Mouse (Mus musculus): ENCODE measurements at regions not wholly inside any gene's neighbourhood (a gene's known extent, or its start where the extent isn't known, plus 50 kb on each side); places are given as distances from the start of the nearest gene placed in this dataset.
"Not testable (repeated sequence)": the region's sequence is repeated elsewhere in the genome, so short reads cannot be mapped to it uniquely, and the experiment has no call there.

DNA sequence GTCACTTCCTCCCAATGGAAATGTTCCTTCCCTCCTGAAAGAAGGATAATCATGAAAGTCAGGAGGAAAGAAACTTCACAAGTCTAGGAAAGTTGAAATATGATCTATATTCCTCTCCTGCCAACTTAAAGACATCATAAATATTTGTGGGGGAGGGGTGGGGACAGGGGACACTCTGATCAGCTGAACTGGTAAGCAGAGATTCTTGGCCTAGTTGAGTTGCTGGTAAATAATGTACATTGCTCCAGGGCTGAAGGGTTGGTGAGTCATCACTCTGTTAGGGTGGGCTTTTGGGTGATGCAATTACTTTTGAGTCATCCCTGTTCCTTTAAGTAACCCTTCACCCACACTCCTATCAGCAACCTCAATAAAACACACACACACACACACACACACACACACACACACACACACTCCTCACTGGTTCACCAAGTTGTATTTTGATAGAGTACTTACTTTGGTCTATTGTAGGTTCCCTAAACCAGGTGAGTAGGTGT lies 56.0 kb downstream of the Ccdc71l start:
- DNase-seq (ENCODE audit: low spot score in 2 of 2), result no peak
- intact Hi-C loops (cut with DNase I), result no loop called here

DNA sequence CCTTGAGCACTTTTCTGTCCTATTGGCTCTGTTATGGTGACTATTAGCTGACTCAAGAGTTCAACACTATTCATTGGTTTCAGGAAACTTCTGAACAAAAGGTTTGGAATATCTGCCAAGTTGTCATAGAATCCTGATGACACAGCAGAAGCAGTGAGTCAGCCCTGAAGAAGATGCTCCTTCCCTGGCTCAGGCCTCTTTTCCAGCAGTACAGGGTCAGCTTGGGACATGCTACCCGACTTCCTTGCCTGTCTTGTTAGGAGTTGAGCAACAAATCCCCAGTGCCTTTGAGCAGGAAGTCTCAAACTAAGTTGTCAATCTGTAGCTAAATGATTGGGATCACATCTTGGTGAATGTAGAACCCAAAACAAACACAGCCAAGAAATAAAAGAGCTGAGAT lies 56.6 kb downstream of the Ccdc71l start:
- intact Hi-C loops (cut with DNase I), result no loop called here
- no peak for DNase-seq (ENCODE audit: low spot score in 2 of 2)

DNA sequence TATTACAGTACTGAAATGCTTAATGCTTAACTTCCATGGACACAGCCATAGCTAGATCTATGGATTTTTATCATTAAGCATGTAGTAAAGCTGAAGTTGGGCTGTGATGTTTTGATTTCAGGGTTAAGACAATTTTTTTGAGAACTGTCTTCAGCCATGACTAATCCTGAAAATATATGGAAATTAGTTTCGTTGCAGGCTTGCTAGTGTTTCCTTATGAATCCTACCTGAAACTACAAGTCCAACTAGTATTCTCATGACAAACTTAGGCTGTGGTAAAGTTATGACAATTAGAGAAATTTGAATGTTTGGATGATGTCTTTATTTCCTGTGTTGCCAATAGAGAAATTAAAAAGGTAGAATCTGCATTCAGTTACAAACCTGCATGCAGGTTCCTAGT lies 59.7 kb downstream of the Ccdc71l start:
- DNase-seq (ENCODE audit: low spot score in 2 of 2), result no peak
- intact Hi-C loops (cut with DNase I), result no loop called here

DNA sequence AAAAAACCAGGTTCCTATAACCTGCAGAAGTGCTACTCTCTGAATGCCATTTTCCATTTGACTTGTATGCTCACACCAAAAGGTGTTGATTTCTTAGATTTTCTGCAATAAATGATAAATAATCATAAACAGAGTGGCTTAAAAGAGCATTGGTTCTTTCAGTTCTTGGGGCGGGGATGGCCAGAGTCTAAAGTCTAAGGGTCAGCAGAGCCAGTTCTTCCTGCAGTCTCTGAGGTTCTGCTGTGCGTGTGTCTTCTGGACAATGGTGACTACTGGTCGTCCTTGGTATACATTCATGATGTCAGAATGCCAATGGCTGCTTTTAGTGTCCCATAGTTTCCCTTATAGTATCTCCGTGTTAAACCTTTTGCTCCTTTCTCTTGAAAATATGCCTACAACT lies 66.3 kb downstream of the Ccdc71l start:
- DNase-seq (ENCODE audit: low spot score in 2 of 2), result no peak
- intact Hi-C loops (cut with DNase I), result no loop called here

DNA sequence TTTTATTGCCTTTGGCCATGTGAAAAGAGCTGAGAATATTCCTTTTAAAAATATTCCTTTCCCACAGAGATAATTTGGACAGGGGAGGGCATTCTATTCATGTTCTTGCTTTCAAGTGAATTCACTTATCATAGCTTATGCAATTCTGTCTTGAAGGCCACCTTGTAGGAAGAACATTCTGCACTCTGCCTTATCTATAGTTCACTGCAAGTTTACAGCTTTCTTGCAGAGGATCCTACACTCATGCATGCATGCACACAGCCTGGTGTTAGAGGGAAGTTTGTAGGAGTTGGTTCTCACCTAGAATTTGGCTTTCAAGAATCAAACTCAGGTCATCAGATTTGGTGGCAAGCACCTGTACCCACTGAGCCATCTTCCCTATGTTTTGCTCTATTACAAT lies 67.4 kb downstream of the Ccdc71l start:
- no peak for DNase-seq (ENCODE audit: low spot score in 2 of 2)
- intact Hi-C loops (cut with DNase I), result no loop called here

GRCm38 (mm10) chr12:32449373-32449772 lies 70.9 kb downstream of the Ccdc71l start:
- no peak for DNase-seq (ENCODE audit: low spot score in 2 of 2)
- intact Hi-C loops (cut with DNase I), result no loop called here

- intact Hi-C loops (cut with DNase I), result no loop called here
- no peak for DNase-seq (ENCODE audit: low spot score in 2 of 2)
These were observed 72.7 kb downstream of the Ccdc71l start for GRCm38 (mm10) chr12:32451226-32451625.

DNA sequence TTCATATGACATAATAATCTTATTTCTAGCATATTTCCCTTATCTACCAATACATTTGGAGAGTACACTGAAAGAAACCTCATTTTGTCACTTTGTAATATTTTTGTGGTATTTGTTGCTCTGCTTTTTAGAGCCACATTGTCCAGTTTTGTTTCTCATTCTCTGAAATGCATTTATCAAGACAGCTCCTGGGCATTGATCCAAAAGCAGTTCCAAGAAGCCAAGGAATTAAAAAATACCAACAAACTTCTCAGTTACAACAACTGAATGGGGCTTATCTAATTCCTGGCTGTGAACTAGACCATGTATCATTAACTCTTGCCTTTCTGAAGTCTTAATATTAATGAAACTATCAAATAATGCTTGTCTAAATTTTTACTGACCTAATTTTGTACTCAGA lies 76.3 kb downstream of the Ccdc71l start:
- peak; percentile 21 to 28 for DNase-seq (ENCODE audit: low spot score in 2 of 2)
- intact Hi-C loops (cut with DNase I), result no loop called here

DNA sequence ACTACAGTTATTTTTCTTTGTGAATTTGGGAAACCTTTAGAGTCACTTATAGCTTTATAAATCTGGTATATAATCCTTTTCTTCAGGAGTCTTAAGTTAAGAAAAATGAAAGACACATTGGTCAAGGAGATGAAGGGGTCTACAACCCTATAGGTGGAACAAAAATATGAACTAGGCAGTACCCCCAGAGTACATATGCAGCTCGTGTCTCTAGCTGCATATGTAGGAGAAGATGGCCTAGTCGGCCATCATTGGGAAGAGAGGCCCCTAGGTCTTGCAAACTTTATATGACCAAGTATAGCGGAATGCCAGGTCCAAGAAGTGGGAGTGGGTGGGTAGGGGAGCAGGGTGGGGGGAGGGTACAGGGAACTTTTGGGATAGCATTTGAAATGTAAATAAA lies 76.7 kb downstream of the Ccdc71l start:
- DNase-seq (ENCODE audit: low spot score in 2 of 2); intact Hi-C loops (cut with DNase I): not testable (repeated sequence)

GRCm38 (mm10) chr12:32455913-32456312 lies 77.4 kb downstream of the Ccdc71l start:
- intact Hi-C loops (cut with DNase I), result no loop called here
- DNase-seq (ENCODE audit: low spot score in 2 of 2), result no peak

DNA sequence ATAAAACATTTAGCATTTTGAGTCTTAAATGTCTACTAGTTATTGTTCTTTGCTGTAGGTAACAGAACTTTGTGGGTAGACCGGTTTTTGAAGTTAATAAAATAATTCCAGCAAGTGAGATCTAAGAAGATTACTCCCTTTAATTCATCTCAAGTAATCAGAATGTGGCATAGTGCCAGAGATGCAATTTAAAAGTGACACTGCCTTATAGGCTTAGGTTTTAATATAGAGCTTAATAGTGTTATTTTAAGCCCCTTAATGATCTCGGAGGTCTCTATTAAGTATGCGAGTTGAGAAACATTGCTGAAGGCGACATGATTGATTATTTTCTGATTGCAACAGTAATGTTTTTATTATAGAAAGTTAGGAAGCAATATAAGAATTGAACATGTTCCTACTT lies 78.3 kb downstream of the Ccdc71l start:
- DNase-seq (ENCODE audit: low spot score in 2 of 2), result no peak
- intact Hi-C loops (cut with DNase I), result no loop called here

DNA sequence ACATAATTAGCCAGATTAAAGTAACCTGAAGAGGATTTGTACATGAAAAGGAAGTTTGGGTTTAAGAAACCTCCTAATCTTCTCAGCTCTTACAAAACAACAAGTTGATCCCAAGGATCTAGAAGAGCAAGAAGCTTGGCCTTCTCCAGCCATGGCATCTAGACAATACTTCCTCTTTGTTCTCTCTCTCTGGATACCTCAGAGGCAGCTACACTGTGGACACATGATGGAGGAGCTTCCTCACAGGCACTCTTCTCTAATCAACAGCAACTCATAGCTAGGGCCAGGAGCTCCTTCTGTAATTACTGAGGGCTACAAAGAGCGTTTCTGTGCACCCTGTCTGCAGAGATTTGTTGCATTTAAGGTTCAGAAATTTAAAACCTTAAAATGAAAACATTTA lies 79.9 kb downstream of the Ccdc71l start:
- no peak for DNase-seq (ENCODE audit: low spot score in 2 of 2)
- intact Hi-C loops (cut with DNase I), result no loop called here

DNA sequence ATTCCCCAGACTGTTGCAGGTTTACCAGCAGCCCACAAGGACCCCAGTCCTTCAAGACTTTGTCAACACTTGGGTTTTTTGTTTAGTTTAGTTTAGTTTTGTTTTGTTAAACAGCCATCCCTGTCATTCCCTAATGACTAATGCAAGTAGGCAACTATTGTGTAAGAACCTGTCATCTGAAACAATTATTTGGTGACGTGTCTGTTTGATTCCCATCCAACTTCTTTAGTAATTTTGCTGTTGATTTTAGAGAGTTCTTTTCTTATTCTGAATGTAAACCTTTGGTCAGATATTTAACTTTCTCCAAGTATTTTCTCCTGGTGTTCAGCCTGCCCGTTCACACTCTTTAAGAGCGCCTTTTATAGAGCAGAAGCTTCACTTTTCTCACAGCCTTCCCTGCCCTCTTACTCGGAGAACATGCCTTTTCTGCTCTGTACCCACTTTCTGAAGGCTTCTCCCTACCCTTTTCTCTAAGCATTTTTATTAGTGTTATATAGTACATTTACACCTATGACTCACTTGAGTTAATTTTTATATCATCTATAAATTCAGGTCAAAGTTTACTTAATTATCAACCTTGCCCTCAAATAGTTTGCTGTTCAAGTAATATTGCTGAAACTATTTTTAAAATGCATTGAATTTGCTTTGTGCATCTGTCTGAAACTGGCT lies 82.0 kb downstream of the Ccdc71l start:
- intact Hi-C loops (cut with DNase I), result no loop called here
- DNase-seq (ENCODE audit: low spot score in 2 of 2), result no peak

GRCm38 (mm10) chr12:32465371-32465770 lies 86.9 kb downstream of the Ccdc71l start:
- DNase-seq (ENCODE audit: low spot score in 2 of 2), result peak; percentile 38 to 49
- intact Hi-C loops (cut with DNase I), result no loop called here

GRCm38 (mm10) chr12:32469863-32470262 lies 91.4 kb downstream of the Ccdc71l start:
- no peak for DNase-seq (ENCODE audit: low spot score in 2 of 2)
- intact Hi-C loops (cut with DNase I), result no loop called here

DNA sequence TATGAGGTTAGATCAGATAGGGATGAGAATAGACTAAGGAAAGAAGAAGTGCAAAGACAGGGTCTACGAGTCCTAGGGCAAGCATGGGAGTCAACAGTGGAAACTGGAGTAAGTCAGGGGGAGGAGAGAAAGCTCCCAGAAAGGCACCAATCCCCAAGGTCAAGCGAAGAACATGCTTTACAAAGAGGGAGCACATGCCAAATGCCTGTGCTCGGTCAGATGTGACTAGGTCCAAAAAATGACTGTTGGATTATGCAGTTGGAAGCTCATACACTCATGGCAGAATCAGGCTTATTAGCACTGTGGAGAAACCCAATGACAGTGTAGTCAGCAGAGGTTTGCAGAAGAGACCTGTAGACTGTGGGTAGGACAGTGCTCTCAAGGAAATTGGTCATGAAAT lies 100.9 kb downstream of the Ccdc71l start:
- intact Hi-C loops (cut with DNase I), result no loop called here
- DNase-seq (ENCODE audit: low spot score in 2 of 2), result no peak

GRCm38 (mm10) chr12:32480268-32480667 lies 101.8 kb downstream of the Ccdc71l start:
- intact Hi-C loops (cut with DNase I), result no loop called here
- DNase-seq (ENCODE audit: low spot score in 2 of 2), result no peak

DNA sequence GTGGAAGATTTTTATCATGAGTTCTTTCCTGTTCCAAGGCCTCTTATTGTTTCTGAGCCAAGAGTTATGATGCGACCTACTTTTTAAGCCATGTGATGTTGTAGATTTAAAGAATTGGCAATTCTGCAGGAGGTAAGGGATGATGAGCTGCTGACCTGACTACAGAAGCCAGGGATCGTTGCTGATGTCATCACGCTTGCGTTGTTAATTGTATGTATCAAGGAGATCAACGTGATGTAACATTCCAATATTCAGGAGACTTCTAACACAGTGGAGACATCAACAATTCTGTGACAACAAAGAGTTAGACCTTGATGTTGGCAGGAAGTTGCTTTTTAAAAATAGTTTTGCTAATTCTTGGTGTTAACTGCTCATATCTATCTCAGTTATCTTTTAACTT lies 102.5 kb downstream of the Ccdc71l start:
- intact Hi-C loops (cut with DNase I), result no loop called here
- no peak for DNase-seq (ENCODE audit: low spot score in 2 of 2)

- DNase-seq (ENCODE audit: low spot score in 2 of 2), result no peak
- intact Hi-C loops (cut with DNase I), result no loop called here
These were observed 103.8 kb downstream of the Ccdc71l start for GRCm38 (mm10) chr12:32482343-32482742.

GRCm38 (mm10) chr12:32482777-32483176 lies 104.3 kb downstream of the Ccdc71l start:
- intact Hi-C loops (cut with DNase I), result no loop called here
- no peak for DNase-seq (ENCODE audit: low spot score in 2 of 2)

DNA sequence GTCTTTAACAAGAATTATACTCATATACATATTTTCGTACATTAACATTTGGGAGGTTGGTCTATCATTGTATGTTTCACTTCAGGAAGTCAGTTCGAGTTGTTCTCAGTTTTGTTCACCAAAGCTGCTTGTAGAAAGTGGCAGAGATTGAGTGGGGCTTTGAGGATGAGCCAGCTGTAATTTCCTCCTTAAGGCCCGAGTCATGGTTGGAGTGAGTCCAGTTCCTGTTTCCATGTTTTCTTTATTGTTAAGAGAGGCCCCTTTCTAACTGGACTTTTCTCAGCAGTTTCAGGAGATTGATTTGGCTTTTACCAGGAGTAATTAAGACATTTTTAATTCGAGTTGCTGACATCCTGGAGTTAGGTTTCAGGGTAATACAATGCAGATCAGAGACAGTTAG lies 107.7 kb downstream of the Ccdc71l start:
- DNase-seq (ENCODE audit: low spot score in 2 of 2), result no peak
- intact Hi-C loops (cut with DNase I), result no loop called here

- DNase-seq (ENCODE audit: low spot score in 2 of 2), result no peak
- intact Hi-C loops (cut with DNase I), result no loop called here
These were observed 108.2 kb downstream of the Ccdc71l start for GRCm38 (mm10) chr12:32486729-32487128.

Data from left cerebral cortex, postnatal 14 days (tissue).